Mouse (Mus musculus) lung, adult 18-20 months (tissue): Measurements from ENCODE around the gene Vps8.

Experiments
- DNase-seq, 2 experiments: peaks; one replicate each; pipeline ENCODE4 v3.0.0; 2022; ENCODE audit warnings: mixed read lengths in 2 of 2

Vps8 gene

GRCm38 (mm10) chr16:21563322-21563721 is 140.4 kb downstream of the Vps8 start:
- DNase-seq, result no peak

GRCm38 (mm10) chr16:21567093-21567492 is 144.2 kb downstream of the Vps8 start:
- no peak for DNase-seq

- no peak for DNase-seq
Measured at GRCm38 (mm10) chr16:21569952-21570351, 147.0 kb downstream of the Vps8 start.

- no peak for DNase-seq
Measured at GRCm38 (mm10) chr16:21570786-21571185, 147.9 kb downstream of the Vps8 start.

GRCm38 (mm10) chr16:21576000-21576420 is 153.1 kb downstream of the Vps8 start:
- DNase-seq, result no peak

- DNase-seq, result no peak
Measured at GRCm38 (mm10) chr16:21589110-21589509, 166.2 kb downstream of the Vps8 start.

GRCm38 (mm10) chr16:21590806-21591205 is 167.9 kb downstream of the Vps8 start:
- peak; percentile 64 to 75 for DNase-seq

GRCm38 (mm10) chr16:21591511-21591910 is 168.6 kb downstream of the Vps8 start:
- no peak for DNase-seq

- no peak for DNase-seq
Measured at GRCm38 (mm10) chr16:21595539-21595938, 172.6 kb downstream of the Vps8 start.

GRCm38 (mm10) chr16:21604354-21604753 is 181.4 kb downstream of the Vps8 start:
- DNase-seq, result no peak

GRCm38 (mm10) chr16:21606249-21607020 is 183.5 kb downstream of the Vps8 start:
- no peak for DNase-seq

GRCm38 (mm10) chr16:21607021-21607650 is 184.2 kb downstream of the Vps8 start:
- no peak for DNase-seq

GRCm38 (mm10) chr16:21607651-21608040 is 184.7 kb downstream of the Vps8 start:
- no peak for DNase-seq

GRCm38 (mm10) chr16:21608176-21608865 is 185.4 kb downstream of the Vps8 start:
- DNase-seq, result no peak

- DNase-seq, result no peak
Measured at GRCm38 (mm10) chr16:21610473-21610872, 187.6 kb downstream of the Vps8 start.

GRCm38 (mm10) chr16:21615802-21616201 is 192.9 kb downstream of the Vps8 start:
- peak in 1 of 2 experiments; percentile 54 for DNase-seq

- DNase-seq, result peak in 1 of 2 experiments; percentile 26
Measured at GRCm38 (mm10) chr16:21620630-21621029, 197.7 kb downstream of the Vps8 start.

GRCm38 (mm10) chr16:21625784-21626634 is 203.1 kb downstream of the Vps8 start:
- no peak for DNase-seq

- DNase-seq, result no peak
Measured at GRCm38 (mm10) chr16:21627248-21627647, 204.3 kb downstream of the Vps8 start.

GRCm38 (mm10) chr16:21628061-21628591 is 205.2 kb downstream of the Vps8 start:
- no peak for DNase-seq

- DNase-seq, result no peak
Measured at GRCm38 (mm10) chr16:21630614-21631013, 207.7 kb downstream of the Vps8 start.

- no peak for DNase-seq
Measured at GRCm38 (mm10) chr16:21631815-21632222, 208.9 kb downstream of the Vps8 start.
